Mouse (Mus musculus) forebrain, embryonic 13.5 days (tissue): ENCODE results near the gene Acap2. TPM values are rescaled to one million over a fixed set of nuclear protein-coding genes. Genes with fewer than 3 reads are reported as not detected.

Experiments
- ATAC-seq: fragments of 200-750 bp; cut with Nextera tagmentation; 2 replicates; pipeline ENCODE4 v1.8.0; 2017
- H3K27ac ChIP-seq: fragments of 300-500 bp; sonication (generic); 2 replicates; pipeline ENCODE4 v1.5.1; 2015; ENCODE audit warnings: inconsistent platforms, mild to moderate bottlenecking, moderate library complexity
- H3K27me3 ChIP-seq: fragments of 300-500 bp; sonication (generic); 2 replicates; pipeline ENCODE4 v1.6.1; 2015; ENCODE audit warnings: mild to moderate bottlenecking, inconsistent platforms
- H3K36me3 ChIP-seq: fragments of 300-500 bp; sonication (generic); 2 replicates; pipeline ENCODE4 v1.6.1; 2015; ENCODE audit warnings: mild to moderate bottlenecking, inconsistent platforms; ENCODE audit not compliant: poor library complexity, severe bottlenecking
- H3K4me1 ChIP-seq: fragments of 300-500 bp; sonication (generic); 2 replicates; pipeline ENCODE4 v1.6.1; 2015; ENCODE audit warnings: inconsistent platforms
- H3K4me2 ChIP-seq: fragments of 300-500 bp; sonication (generic); 2 replicates; pipeline ENCODE4 v1.6.1; 2015; ENCODE audit warnings: inconsistent platforms, mild to moderate bottlenecking, moderate library complexity
- H3K4me3 ChIP-seq: fragments of 300-500 bp; sonication (generic); 2 replicates; pipeline ENCODE4 v1.5.1; 2015; ENCODE audit warnings: mild to moderate bottlenecking, inconsistent platforms
- H3K9ac ChIP-seq: fragments of 300-500 bp; sonication (generic); 2 replicates; pipeline ENCODE4 v1.6.1; 2015; ENCODE audit warnings: mild to moderate bottlenecking, inconsistent platforms
- H3K9me3 ChIP-seq: fragments of 300-500 bp; sonication (generic); replicated peaks from 2 replicates; pipeline ENCODE4 v1.6.1; 2016; ENCODE audit warnings: inconsistent platforms
- WGBS: fragments of 180-500 bp; shearing (Covaris S2); methylation state at CpG from one replicate; pipeline ENCODE4 v1.1.7; 2015; 5-methylcytosine and 5-hydroxymethylcytosine counted together
- polyA plus RNA-seq: library from polyadenylated mRNA; unstranded; fragments of >200 nt; fragmentation: Nextera tagmentation; extraction: Ambion mirVana; gene quantifications from 2 replicates; pipeline ENCODE4 v1.2.1, GENCODE M21; 2015

Acap2 gene
- polyA plus RNA-seq, 1 experiment from 2014 or later, result 14.9 TPM

DNA sequence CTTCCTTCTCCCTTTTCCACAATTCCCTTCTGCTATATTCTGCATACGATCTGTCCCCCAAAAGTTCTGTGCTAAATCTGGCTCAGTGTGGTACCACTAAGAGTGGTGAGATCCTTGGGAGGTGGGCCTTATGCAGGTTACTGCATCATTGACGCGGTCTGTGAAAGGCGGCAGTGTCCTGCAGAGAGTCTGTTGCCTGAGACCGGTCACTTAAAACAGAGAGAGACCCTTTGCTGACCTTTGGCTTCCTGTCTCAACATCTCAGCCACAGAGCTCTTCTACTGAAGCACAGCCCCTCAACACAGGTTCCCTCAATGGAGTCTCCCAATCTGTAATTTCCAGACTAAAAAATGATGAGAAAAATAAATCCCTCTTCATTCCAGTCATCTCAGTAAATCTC, 76.1 kb downstream of the Acap2 start:
- Histone ChIP-seq H3K27me3 (no peaks in the 10 kb centered on the region), H3K27ac (no peak overlapping the region), H3K9me3 (no peaks in the 10 kb centered on the region), H3K4me1 (no peaks in the 10 kb centered on the region), H3K4me3 (no peak overlapping the region), H3K9ac (no peak overlapping the region), H3K4me2 (no peak overlapping the region), H3K36me3 (peaks cover 13% of the 10 kb centered on the region)
- 69% methylated on average over 5 of the region's 5 CpGs for WGBS
- ATAC-seq, result no peak

DNA sequence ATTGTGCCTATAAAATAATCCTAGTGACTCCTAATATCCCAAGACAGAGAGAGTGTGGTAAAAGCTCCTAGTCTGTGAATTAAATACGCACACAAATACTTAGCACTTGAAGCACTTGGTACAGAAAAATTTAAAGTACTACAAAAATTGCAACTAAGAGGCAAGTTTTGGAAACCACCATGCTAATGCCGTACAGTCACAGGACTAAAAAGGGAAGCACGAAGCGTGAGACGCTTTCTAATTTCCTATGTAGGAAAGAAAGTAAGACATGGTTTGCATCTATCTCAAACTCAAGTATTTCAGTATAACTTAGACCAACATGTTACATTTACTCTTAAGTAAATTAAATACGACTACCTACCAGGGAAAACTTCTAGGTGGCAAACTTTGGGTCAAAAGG, 79.4 kb downstream of the Acap2 start:
- no peak overlapping the region for H3K27ac ChIP-seq
- no peak overlapping the region for H3K4me3 ChIP-seq
- H3K9me3 ChIP-seq, result no peaks in the 10 kb centered on the region
- no peak for ATAC-seq
- peaks cover 11% of the 10 kb centered on the region for H3K36me3 ChIP-seq
- no peak overlapping the region for H3K4me2 ChIP-seq
- WGBS, result 97% methylated on average over 6 of the region's 6 CpGs
- H3K9ac ChIP-seq, result no peak overlapping the region
- H3K4me1 ChIP-seq, result no peaks in the 10 kb centered on the region
- H3K27me3 ChIP-seq, result no peaks in the 10 kb centered on the region

DNA sequence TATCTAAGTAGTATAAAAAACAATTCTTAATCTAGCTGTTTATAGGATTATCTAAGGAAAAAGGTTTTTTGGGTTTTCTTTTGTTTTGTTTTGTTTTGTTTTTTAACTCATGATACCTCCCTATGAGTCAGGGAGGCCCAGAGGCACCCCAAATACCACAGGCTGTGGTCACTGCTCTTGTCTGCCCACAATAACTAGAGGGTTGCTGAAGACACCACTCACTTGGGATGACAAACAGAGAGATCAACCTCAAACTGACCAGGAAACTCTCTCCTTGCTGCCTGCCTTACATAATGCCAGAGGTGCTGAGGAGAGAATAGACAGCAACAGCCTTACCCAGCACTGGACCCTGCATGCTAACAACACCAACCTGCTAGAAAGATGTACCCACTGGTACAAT, 87.4 kb downstream of the Acap2 start:
- no peak for ATAC-seq
- Histone ChIP-seq H3K4me1 (no peaks in the 10 kb centered on the region), H3K36me3 (peaks cover 42% of the 10 kb centered on the region)

DNA sequence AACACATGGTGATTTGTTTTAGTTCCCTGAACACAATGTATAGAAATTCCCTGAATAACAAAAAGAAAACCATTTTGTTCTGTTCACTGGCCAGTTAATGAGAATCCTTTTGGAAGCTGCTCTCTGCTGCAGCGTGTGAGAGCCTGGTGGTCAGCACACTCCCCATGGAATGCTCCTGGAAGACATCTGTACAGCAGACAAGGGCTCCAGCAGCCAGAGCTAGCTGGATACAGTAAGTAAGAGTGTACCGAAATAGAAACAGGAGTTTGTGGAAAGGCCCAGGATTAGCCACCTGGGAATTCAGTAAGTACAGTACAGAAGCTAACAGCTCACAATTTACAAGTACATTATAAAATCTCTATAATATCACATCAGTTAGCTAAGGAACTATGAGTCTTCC, 99.7 kb downstream of the Acap2 start:
- H3K36me3 ChIP-seq, result peaks cover 43% of the 10 kb centered on the region
- no peak overlapping the region for H3K4me3 ChIP-seq
- H3K4me2 ChIP-seq, result no peak overlapping the region
- WGBS, result 70% methylated on average over 2 of the region's 2 CpGs
- no peaks in the 10 kb centered on the region for H3K4me1 ChIP-seq
- H3K27me3 ChIP-seq, result no peaks in the 10 kb centered on the region
- no peak for ATAC-seq
- H3K9ac ChIP-seq, result no peak overlapping the region
- no peak overlapping the region for H3K27ac ChIP-seq
- H3K9me3 ChIP-seq, result no peaks in the 10 kb centered on the region

More for the DNA sequence above, 87.4 kb downstream of the Acap2 start:
- Histone ChIP-seq H3K9ac (no peak overlapping the region), H3K9me3 (0 out of 2 replicates have a peak, but pooled peaks cover 2% of the 10 kb centered on the region), H3K27me3 (no peaks in the 10 kb centered on the region), H3K27ac (no peak overlapping the region), H3K4me2 (no peak overlapping the region), H3K4me3 (no peak overlapping the region)

DNA sequence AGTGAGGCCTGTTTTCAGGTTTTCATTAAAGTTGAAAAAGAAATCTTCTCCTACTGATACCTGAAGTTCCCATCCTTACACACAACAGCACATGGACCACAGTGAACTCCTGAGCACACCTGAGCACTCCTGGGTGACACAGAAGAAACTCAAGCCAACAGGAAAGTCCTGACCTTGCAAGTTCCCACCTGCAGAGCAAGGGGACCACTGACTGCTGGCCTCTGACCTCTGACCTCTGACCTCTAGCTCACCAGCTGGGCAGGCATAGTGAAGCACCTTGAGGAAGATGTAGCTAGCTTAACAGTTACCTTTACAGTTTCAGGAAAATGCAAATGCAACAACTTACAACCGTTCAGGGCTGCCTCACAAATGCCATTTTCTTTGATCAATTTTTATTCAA, 101.1 kb downstream of the Acap2 start:
- Histone ChIP-seq H3K4me2 (no peak overlapping the region), H3K27me3 (no peaks in the 10 kb centered on the region), H3K4me1 (no peaks in the 10 kb centered on the region), H3K4me3 (no peak overlapping the region), H3K36me3 (peaks cover 37% of the 10 kb centered on the region), H3K9ac (no peak overlapping the region), H3K27ac (no peak overlapping the region), H3K9me3 (no peaks in the 10 kb centered on the region)
- ATAC-seq, result no peak
- 88% methylated on average over 1 of the region's 1 CpGs for WGBS

DNA sequence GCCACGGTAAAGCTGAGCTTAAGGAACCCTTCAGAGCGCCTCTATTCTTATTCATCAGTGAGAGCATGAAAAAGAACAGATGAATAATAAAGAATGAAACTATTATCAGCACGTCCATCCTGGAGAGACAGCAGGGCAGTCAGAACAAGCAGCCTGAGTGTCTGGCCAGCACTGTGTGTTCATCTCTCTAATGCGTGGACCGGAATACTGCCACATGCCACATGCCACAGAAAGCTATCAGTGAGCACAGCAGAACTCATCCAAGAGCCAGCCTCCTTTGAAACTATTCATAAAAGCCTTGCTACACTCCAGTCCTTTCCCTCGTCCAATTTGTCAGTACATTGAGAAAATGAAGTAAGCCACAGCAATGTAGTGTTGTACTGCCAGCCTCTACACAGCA, 107.0 kb downstream of the Acap2 start:
- Histone ChIP-seq H3K4me1 (no peaks in the 10 kb centered on the region), H3K4me2 (no peak overlapping the region), H3K27ac (no peak overlapping the region), H3K4me3 (no peak overlapping the region), H3K36me3 (peaks cover 4% of the 10 kb centered on the region; the same call in 1 of the 2 replicates), H3K9me3 (no peaks in the 10 kb centered on the region), H3K27me3 (no peaks in the 10 kb centered on the region), H3K9ac (no peak overlapping the region)
- no peak for ATAC-seq
- 50% methylated on average over 6 of the region's 6 CpGs for WGBS

DNA sequence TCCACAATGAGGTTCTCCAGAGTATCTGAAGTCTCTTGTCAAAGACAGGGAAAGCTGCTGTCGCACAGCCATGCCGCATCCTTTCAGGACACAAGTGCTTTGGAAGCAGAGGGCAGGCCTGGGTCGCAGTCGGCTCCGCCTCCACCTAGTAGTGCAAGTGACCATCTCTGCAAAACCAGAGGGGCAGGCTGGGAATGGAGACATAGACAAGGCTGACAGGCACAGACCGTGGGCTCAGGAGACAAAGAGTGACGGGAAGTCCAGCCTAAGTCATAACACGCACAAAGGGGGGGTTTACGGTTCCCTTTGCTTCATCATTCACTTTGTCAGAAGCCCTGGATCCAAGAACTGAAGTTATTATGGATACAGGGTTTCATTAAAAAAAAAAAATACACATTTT, 107.9 kb downstream of the Acap2 start:
- 41% methylated on average over 9 of the region's 9 CpGs for WGBS
- H3K4me3 ChIP-seq, result no peak overlapping the region
- no peak for ATAC-seq

DNA sequence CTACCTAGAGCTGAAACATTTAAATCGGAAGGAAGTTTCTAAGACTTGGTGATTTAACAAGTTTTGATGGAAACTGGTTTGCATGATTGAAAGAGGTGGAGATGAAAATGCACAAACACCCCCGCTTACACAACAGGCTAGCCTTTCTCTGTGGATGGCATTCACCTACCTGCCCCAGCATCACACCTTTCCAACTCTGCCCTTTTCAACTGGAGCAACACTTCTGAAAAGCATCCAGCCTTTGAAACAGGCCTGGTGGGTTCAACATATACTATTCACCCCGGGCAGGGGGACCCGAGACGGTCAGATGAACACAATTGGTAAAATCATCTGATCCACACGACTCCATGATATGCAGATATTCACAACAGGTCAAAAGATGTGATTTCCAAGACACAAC, 119.2 kb downstream of the Acap2 start:
- no peaks in the 10 kb centered on the region for H3K9me3 ChIP-seq
- H3K27me3 ChIP-seq, result no peaks in the 10 kb centered on the region
- peaks cover 14% of the 10 kb centered on the region for H3K4me1 ChIP-seq
- no peak for ATAC-seq
- WGBS, result 65% methylated on average over 6 of the region's 6 CpGs
- H3K4me2 ChIP-seq, result peak overlapping the region; percentile 97
- H3K9ac ChIP-seq, result no peak overlapping the region
- no peaks in the 10 kb centered on the region for H3K36me3 ChIP-seq
- H3K4me3 ChIP-seq, result no peak overlapping the region
- H3K27ac ChIP-seq, result no peak overlapping the region

More for the DNA sequence above, 107.9 kb downstream of the Acap2 start:
- H3K4me1 ChIP-seq, result no peaks in the 10 kb centered on the region
- H3K9ac ChIP-seq, result no peak overlapping the region
- H3K36me3 ChIP-seq, result 0 out of 2 replicates have a peak, but pooled peaks cover 3% of the 10 kb centered on the region
- H3K27me3 ChIP-seq, result no peaks in the 10 kb centered on the region
- no peak overlapping the region for H3K27ac ChIP-seq
- no peak overlapping the region for H3K4me2 ChIP-seq
- H3K9me3 ChIP-seq, result no peaks in the 10 kb centered on the region

DNA sequence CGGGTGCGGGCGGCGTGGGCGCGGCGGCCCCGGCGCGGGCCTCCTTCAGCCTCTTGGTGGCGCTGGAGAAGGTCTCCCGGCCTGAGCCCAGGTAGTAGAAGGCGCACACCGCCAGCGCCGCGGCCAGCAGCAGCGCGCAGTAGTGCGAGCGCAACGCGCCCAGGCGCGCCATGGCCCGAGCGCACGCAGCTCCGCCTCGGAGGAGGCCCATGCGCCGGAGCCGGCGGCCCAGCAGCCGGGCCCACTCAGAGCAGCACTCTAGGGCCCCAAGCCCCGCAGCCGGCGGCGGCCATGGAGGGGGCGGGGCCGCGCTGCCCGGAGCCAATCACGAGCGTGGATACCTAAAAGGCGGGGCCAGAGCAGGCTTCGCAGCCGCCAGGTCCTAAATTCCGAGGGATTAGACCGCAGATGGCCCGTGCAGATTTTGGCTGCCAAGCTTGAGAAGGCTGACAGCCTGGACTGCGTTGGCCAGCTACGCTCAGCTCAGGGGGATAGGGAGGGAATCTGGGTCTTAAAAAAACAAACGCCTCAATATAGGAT, 119.8 kb downstream of the Acap2 start, which contains the start of gene Xxylt1:
Gene Xxylt1 (minus strand): TSS at position 308 of the 540 bp plus-strand sequence.
- Histone ChIP-seq H3K4me3 (peak within 1 kb of the TSS; percentile 78), H3K27ac (peak within 1 kb of the TSS; percentile 91), H3K4me1 (peaks cover 14% of the 10 kb centered on the region), H3K9me3 (no peaks in the 10 kb centered on the region), H3K36me3 (no peaks in the 10 kb centered on the region), H3K4me2 (peak within 1 kb of the TSS; percentile 97), H3K27me3 (no peaks in the 10 kb centered on the region), H3K9ac (peak within 1 kb of the TSS; percentile 81)
- WGBS, result under 1% methylated on average over 54 of the region's 54 CpGs
- ATAC-seq, result peak; percentile 99

DNA sequence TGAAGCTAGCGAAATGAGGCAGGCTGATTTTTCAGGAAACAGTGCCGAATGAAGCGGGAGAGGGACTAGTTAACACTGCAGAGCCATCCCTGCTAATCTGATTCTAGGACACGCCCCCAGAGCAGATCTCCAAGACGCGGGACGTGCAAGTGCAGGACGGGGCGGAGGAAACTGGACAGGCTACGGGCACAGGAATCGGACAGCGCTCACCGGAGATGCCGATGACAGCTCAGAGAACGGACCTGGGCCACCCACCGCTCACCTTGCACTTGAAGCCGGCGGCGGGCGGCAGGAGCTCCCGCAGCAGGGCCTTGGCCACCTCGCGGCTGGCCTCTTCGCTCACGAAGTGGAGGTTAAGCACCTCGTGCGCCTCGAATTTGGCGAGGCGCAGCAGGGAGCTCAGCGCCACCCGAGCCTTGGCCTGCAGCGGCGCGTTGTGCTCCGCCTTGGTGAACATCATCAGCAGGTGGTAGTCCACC, 120.4 kb downstream of the Acap2 start:
- Histone ChIP-seq H3K4me3 (peak overlapping the region; percentile 78), H3K4me1 (peaks cover 14% of the 10 kb centered on the region), H3K27ac (peak overlapping the region; percentile 91), H3K9me3 (no peaks in the 10 kb centered on the region), H3K4me2 (peak overlapping the region; percentile 97), H3K36me3 (no peaks in the 10 kb centered on the region; the same call in 1 of the 2 replicates), H3K27me3 (no peaks in the 10 kb centered on the region), H3K9ac (peak overlapping the region; percentile 81)
- ATAC-seq, result peak; percentile 64
- WGBS, result under 1% methylated on average over 36 of the region's 36 CpGs

DNA sequence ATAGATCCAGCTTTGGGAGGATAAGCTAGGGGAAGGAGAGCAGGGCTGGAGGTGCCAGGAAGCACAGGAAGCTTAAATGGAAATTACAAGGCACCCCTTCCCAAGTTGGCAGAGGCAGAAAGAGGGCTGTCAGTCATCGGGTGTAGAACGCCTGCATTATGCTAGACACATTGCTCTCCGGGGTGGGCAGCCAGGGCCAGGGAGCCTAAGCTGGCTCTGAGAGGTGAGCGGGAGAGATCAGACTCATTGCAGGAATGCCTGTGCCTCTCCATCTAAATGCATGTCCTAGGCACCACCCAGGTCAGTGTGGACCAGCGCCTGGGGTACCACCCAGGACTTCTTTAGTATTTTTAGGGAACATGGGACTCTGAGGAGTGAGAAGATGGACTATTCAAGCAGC, 123.6 kb downstream of the Acap2 start:
- 88% methylated on average over 5 of the region's 5 CpGs for WGBS
- Histone ChIP-seq H3K4me1 (peaks cover 14% of the 10 kb centered on the region), H3K27me3 (no peaks in the 10 kb centered on the region), H3K4me3 (no peak overlapping the region), H3K27ac (no peak overlapping the region), H3K4me2 (no peak overlapping the region), H3K9ac (no peak overlapping the region), H3K36me3 (no peaks in the 10 kb centered on the region; the same call in 1 of the 2 replicates), H3K9me3 (no peaks in the 10 kb centered on the region)
- no peak for ATAC-seq

DNA sequence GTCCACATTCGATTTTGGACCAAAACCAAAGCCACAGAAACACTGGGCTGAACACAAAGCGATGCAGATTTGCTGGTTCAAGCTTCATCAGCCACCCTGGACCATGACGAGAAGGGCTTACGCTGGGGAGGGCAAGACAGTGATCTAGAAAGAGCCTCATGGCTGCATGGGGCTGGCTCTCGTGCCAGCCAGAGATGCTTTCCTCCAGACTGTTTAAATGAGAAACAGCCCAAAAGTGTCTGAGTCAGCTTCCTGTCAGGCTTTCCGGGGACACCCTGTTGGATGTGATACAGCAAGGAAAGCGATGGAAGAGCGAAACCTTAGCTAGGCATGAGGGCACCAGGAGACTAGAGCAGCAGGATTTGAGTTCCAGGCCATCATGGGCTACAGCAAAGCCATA, 124.6 kb downstream of the Acap2 start:
- Histone ChIP-seq H3K4me2 (no peak overlapping the region), H3K9me3 (no peaks in the 10 kb centered on the region), H3K27ac (no peak overlapping the region), H3K9ac (no peak overlapping the region), H3K36me3 (no peaks in the 10 kb centered on the region; the same call in 1 of the 2 replicates), H3K27me3 (no peaks in the 10 kb centered on the region), H3K4me1 (peaks cover 10% of the 10 kb centered on the region), H3K4me3 (no peak overlapping the region)
- ATAC-seq, result no peak
- WGBS, result 90% methylated on average over 8 of the region's 8 CpGs
